Mouse (Mus musculus) small intestine, adult 2 months (tissue): ENCODE results near the gene Eqtn.

Experiments used
- CTCF ChIP-seq: fragments of 200-500 bp; IDR thresholded peaks from 2 replicates; pipeline ENCODE4 v1.5.1; 2012; ENCODE audit warnings: low read depth, mild to moderate bottlenecking, control low read depth, inconsistent platforms, low read length, moderate library complexity, mixed read lengths; ENCODE audit not compliant: insufficient replicate concordance, insufficient read length; ENCODE audit errors: extremely low read depth
- POLR2A ChIP-seq: fragments of 200-500 bp; IDR thresholded peaks from 2 replicates; pipeline ENCODE4 v1.6.1; 2012; ENCODE audit warnings: low read depth, mild to moderate bottlenecking, control low read depth, inconsistent platforms, low read length, moderate library complexity

- no peak for TF ChIP-seq CTCF
- TF ChIP-seq POLR2A: no peak
Measured at GRCm38 (mm10) chr4:94952773-94953172, 24.1 kb upstream of the Eqtn start.
